Mouse (Mus musculus) erythroblast, embryonic 14.5 days (primary cell): Measurements from ENCODE around the gene Fgfr3. TPM values are rescaled to one million over a fixed set of nuclear protein-coding genes. Genes with fewer than 3 reads are reported as not detected.

Experiments used
- H3K27me3 ChIP-seq: 2 replicates; pipeline ENCODE4 v1.6.1; 2012; ENCODE audit warnings: inconsistent platforms; ENCODE audit not compliant: control insufficient read depth
- H3K36me3 ChIP-seq: 2 replicates; pipeline ENCODE4 v1.6.1; 2012; ENCODE audit warnings: mild to moderate bottlenecking, inconsistent platforms; ENCODE audit not compliant: control insufficient read depth
- H3K4me1 ChIP-seq: 2 replicates; pipeline ENCODE4 v1.6.1; 2012; ENCODE audit warnings: inconsistent platforms; ENCODE audit not compliant: control insufficient read depth
- H3K4me3 ChIP-seq: replicated peaks from 2 replicates; pipeline ENCODE3; 2012; ENCODE audit warnings: moderate library complexity, mild to moderate bottlenecking, inconsistent platforms
- H3K9me3 ChIP-seq: 2 replicates; pipeline ENCODE4 v1.6.1; 2012; ENCODE audit warnings: low read length, inconsistent platforms, mixed read lengths; ENCODE audit not compliant: control insufficient read depth
- GATA1 ChIP-seq: IDR thresholded peaks from 2 replicates; pipeline ENCODE4 v1.6.1; 2012; ENCODE audit warnings: low read length, inconsistent platforms, mixed read lengths
- TAL1 ChIP-seq: IDR thresholded peaks from 3 replicates; pipeline ENCODE4 v1.6.1; 2012; ENCODE audit warnings: low read length, inconsistent platforms, mixed read lengths
- polyA plus RNA-seq: library from polyadenylated mRNA; stranded (reverse); fragments of >175 nt; gene quantifications from 2 replicates; pipeline ENCODE4 v1.2.3, GENCODE M21; 2012

Fgfr3 gene
- polyA plus RNA-seq, 1 experiment: not detected

- no peaks in the 10 kb centered on the region for H3K9me3 ChIP-seq
- no peak for TF ChIP-seq TAL1
- no peak for TF ChIP-seq GATA1
- H3K27me3 ChIP-seq: peaks cover 2% of the 10 kb centered on the region
- peak overlapping the region; percentile 96 for H3K4me3 ChIP-seq
- peaks cover 6% of the 10 kb centered on the region for H3K36me3 ChIP-seq
- peaks cover 36% of the 10 kb centered on the region for H3K4me1 ChIP-seq
Measured at GRCm38 (mm10) chr5:33782999-33783390, 61.5 kb downstream of the Fgfr3 start.

Other genes starting within 250 kb of the Fgfr3 start
- gene Fam53a, start 92.0 kb upstream of the Fgfr3 start, polyA plus RNA-seq: 5.3 and 5.7 TPM in 2 replicates
- gene Gm9903, start 91.7 kb upstream of the Fgfr3 start, polyA plus RNA-seq: not detected in 2 replicates
- gene Slbp, start 69.1 kb upstream of the Fgfr3 start, polyA plus RNA-seq: 70.9 and 94.3 TPM in 2 replicates
- gene Tacc3, start 63.5 kb upstream of the Fgfr3 start, polyA plus RNA-seq: 9.4 and 11.6 TPM in 2 replicates
- 1.2 and 2.2 TPM in 2 replicates for gene Tmem129, start 63.3 kb upstream of the Fgfr3 start, polyA plus RNA-seq
- gene Letm1, start 61.1 kb downstream of the Fgfr3 start, polyA plus RNA-seq: 2.6 and 2.8 TPM in 2 replicates
- 1.5 and 2.2 TPM in 2 replicates for gene Nsd2, start 99.1 kb downstream of the Fgfr3 start, polyA plus RNA-seq
- gene Nelfa, start 214.7 kb downstream of the Fgfr3 start, polyA plus RNA-seq: 3.2 and 4.0 TPM in 2 replicates